Mouse (Mus musculus) MEL (cell line): ENCODE data around the gene Onecut3. TPM values are rescaled to one million over a fixed set of nuclear protein-coding genes. Genes with fewer than 3 reads are reported as not detected.

Experiments
- DNase-seq: peaks from one replicate; pipeline ENCODE4 v3.0.0; 2011; ENCODE audit warnings: low read depth, low spot score
- H3K27ac ChIP-seq: 2 replicates; pipeline ENCODE4 v1.5.1; 2012; ENCODE audit warnings: low read depth, mild to moderate bottlenecking, control low read depth, low read length, moderate library complexity; ENCODE audit not compliant: control insufficient read depth
- H3K27me3 ChIP-seq, 2 experiments: fragments of 150-350 bp in 1 of 2; sonication (generic) in 1 of 2; 2 replicates each; pipeline ENCODE4 v1.6.1; 2012; ENCODE audit warnings: low read length in 2 of 2, mild to moderate bottlenecking in 2 of 2, improper control_type of control experiment in 1 of 2, moderate library complexity in 1 of 2; ENCODE audit not compliant: insufficient read depth in 2 of 2, control insufficient read depth in 1 of 2
- H3K36me3 ChIP-seq, 2 experiments: 2 replicates each; pipeline ENCODE4 v1.6.1; 2012 to 2014; ENCODE audit warnings: low read length in 2 of 2, improper control_type of control experiment in 1 of 2, inconsistent platforms in 1 of 2, mild to moderate bottlenecking in 1 of 2; ENCODE audit not compliant: insufficient read depth in 2 of 2, control insufficient read depth in 1 of 2
- H3K4me1 ChIP-seq, 2 experiments: fragments of 150-350 bp in 1 of 2; sonication (generic) in 1 of 2; 2 replicates each; pipeline ENCODE4 v1.6.1; 2012; ENCODE audit warnings: low read length in 2 of 2, improper control_type of control experiment in 1 of 2, mild to moderate bottlenecking in 1 of 2; ENCODE audit not compliant: insufficient read depth in 2 of 2, control insufficient read depth in 1 of 2
- H3K4me3 ChIP-seq, 2 experiments: fragments of 150-350 bp in 1 of 2; sonication (generic) in 1 of 2; 2 replicates each; pipeline ENCODE4 v1.5.1; 2012; ENCODE audit warnings: low read depth in 2 of 2, low read length in 2 of 2, mild to moderate bottlenecking in 2 of 2, moderate library complexity in 2 of 2, control low read depth in 1 of 2, improper control_type of control experiment in 1 of 2; ENCODE audit not compliant: control insufficient read depth in 1 of 2, insufficient read depth in 1 of 2
- H3K79me2 ChIP-seq: 2 replicates; pipeline ENCODE4 v1.6.1; 2012; ENCODE audit warnings: mild to moderate bottlenecking, low read length, moderate library complexity; ENCODE audit not compliant: control insufficient read depth, poor library complexity, insufficient read depth
- H3K9ac ChIP-seq: 2 replicates; pipeline ENCODE4 v1.6.1; 2012; ENCODE audit warnings: low read depth, mild to moderate bottlenecking, control low read depth, low read length, moderate library complexity; ENCODE audit not compliant: control insufficient read depth, poor library complexity, severe bottlenecking
- H3K9me3 ChIP-seq: fragments of 150-350 bp; sonication (generic); replicated peaks from 2 replicates; pipeline ENCODE4 v1.6.1; 2012; ENCODE audit warnings: mild to moderate bottlenecking, low read length, improper control_type of control experiment, moderate library complexity; ENCODE audit not compliant: insufficient read depth
- CHD1 ChIP-seq: IDR thresholded peaks from 2 replicates; pipeline ENCODE4 v1.6.1; 2012; ENCODE audit warnings: low read depth, mild to moderate bottlenecking, inconsistent platforms, low read length, improper control_type of control experiment
- CHD2 ChIP-seq: IDR thresholded peaks from 2 replicates; pipeline ENCODE4 v1.6.1; 2011; ENCODE audit warnings: low read length, improper control_type of control experiment
- CTCF ChIP-seq, 3 experiments: IDR thresholded peaks in 2 of 3; conservative IDR thresholded peaks in 1 of 3; 2 replicates each; pipeline ENCODE4 v1.5.1; 2011 to 2012; ENCODE audit warnings: low read length in 3 of 3, low read depth in 2 of 3, mild to moderate bottlenecking in 2 of 3, improper control_type of control experiment in 1 of 3, inconsistent platforms in 1 of 3, mixed read lengths in 1 of 3, moderate library complexity in 1 of 3; ENCODE audit not compliant: control insufficient read depth in 1 of 3, insufficient read depth in 1 of 3, poor library complexity in 1 of 3, severe bottlenecking in 1 of 3
- E2F4 ChIP-seq: IDR thresholded peaks from 2 replicates; pipeline ENCODE4 v1.6.1; 2011; ENCODE audit warnings: low read depth, low read length, improper control_type of control experiment, borderline replicate concordance
- ELF1 ChIP-seq: IDR thresholded peaks from 2 replicates; pipeline ENCODE4 v1.6.1; 2014; ENCODE audit warnings: low read depth, mild to moderate bottlenecking, inconsistent platforms, low read length, improper control_type of control experiment, moderate library complexity
- EP300 ChIP-seq, 2 experiments: IDR thresholded peaks; 2 replicates each; pipeline ENCODE4 v1.6.1; 2011; ENCODE audit warnings: improper control_type of control experiment in 2 of 2, low read length in 2 of 2, low read depth in 1 of 2, mild to moderate bottlenecking in 1 of 2
- GABPA ChIP-seq: IDR thresholded peaks from 2 replicates; pipeline ENCODE4 v1.6.1; 2012; ENCODE audit warnings: low read depth, mild to moderate bottlenecking, inconsistent platforms, low read length, improper control_type of control experiment, moderate library complexity
- GATA1 ChIP-seq: IDR thresholded peaks from 2 replicates; pipeline ENCODE4 v1.6.1; 2011; ENCODE audit warnings: low read depth, low read length, improper control_type of control experiment
- HCFC1 ChIP-seq: IDR thresholded peaks from 2 replicates; pipeline ENCODE4 v1.6.1; 2012; ENCODE audit warnings: low read depth, mild to moderate bottlenecking, inconsistent platforms, low read length, improper control_type of control experiment, moderate library complexity
- JUND ChIP-seq: IDR thresholded peaks from 2 replicates; pipeline ENCODE4 v1.6.1; 2011; ENCODE audit warnings: low read depth, mild to moderate bottlenecking, improper control_type of control experiment, low read length
- MAFK ChIP-seq: IDR thresholded peaks from 2 replicates; pipeline ENCODE4 v1.6.1; 2011; ENCODE audit warnings: low read depth, mild to moderate bottlenecking, low read length, improper control_type of control experiment, borderline replicate concordance
- MAX ChIP-seq: IDR thresholded peaks from 2 replicates; pipeline ENCODE4 v1.6.1; 2011; ENCODE audit warnings: low read length, improper control_type of control experiment
- MAZ ChIP-seq: IDR thresholded peaks from 2 replicates; pipeline ENCODE4 v1.6.1; 2012; ENCODE audit warnings: low read depth, mild to moderate bottlenecking, inconsistent platforms, low read length, improper control_type of control experiment
- MXI1 ChIP-seq: IDR thresholded peaks from 2 replicates; pipeline ENCODE4 v1.6.1; 2011; ENCODE audit warnings: mild to moderate bottlenecking, low read depth, low read length, improper control_type of control experiment
- NELFE ChIP-seq: IDR thresholded peaks from 2 replicates; pipeline ENCODE4 v1.6.1; 2011; ENCODE audit warnings: low read depth, low read length, improper control_type of control experiment
- POLR2A ChIP-seq, 2 experiments: IDR thresholded peaks; 2 replicates each; pipeline ENCODE4 v1.6.1; 2011 to 2012; ENCODE audit warnings: low read length in 2 of 2, mild to moderate bottlenecking in 2 of 2, control low read depth in 1 of 2, improper control_type of control experiment in 1 of 2, low read depth in 1 of 2, moderate library complexity in 1 of 2; ENCODE audit not compliant: control insufficient read depth in 1 of 2, insufficient read depth in 1 of 2, poor library complexity in 1 of 2
- RAD21 ChIP-seq: IDR thresholded peaks from 2 replicates; pipeline ENCODE4 v1.6.1; 2011; ENCODE audit warnings: mild to moderate bottlenecking, low read depth, low read length, improper control_type of control experiment
- RCOR1 ChIP-seq: IDR thresholded peaks from 2 replicates; pipeline ENCODE4 v1.6.1; 2012; ENCODE audit warnings: low read depth, mild to moderate bottlenecking, inconsistent platforms, low read length, improper control_type of control experiment
- SIN3A ChIP-seq: IDR thresholded peaks from 2 replicates; pipeline ENCODE4 v1.6.1; 2012; ENCODE audit warnings: low read length, improper control_type of control experiment, inconsistent platforms
- SMC3 ChIP-seq: IDR thresholded peaks from 2 replicates; pipeline ENCODE4 v1.6.1; 2011; ENCODE audit warnings: low read depth, low read length, improper control_type of control experiment
- TAL1 ChIP-seq: IDR thresholded peaks from 2 replicates; pipeline ENCODE4 v1.6.1; 2012; ENCODE audit warnings: mild to moderate bottlenecking, inconsistent platforms, low read length, moderate library complexity, mixed read lengths
- TBP ChIP-seq: IDR thresholded peaks from 2 replicates; pipeline ENCODE4 v1.8.0; 2011; ENCODE audit warnings: low read depth, low read length, improper control_type of control experiment
- TCF12 ChIP-seq: IDR thresholded peaks from 2 replicates; pipeline ENCODE4 v1.6.1; 2014; ENCODE audit warnings: low read depth, mild to moderate bottlenecking, inconsistent platforms, low read length, improper control_type of control experiment, moderate library complexity
- USF1 ChIP-seq: IDR thresholded peaks from 2 replicates; pipeline ENCODE4 v1.6.1; 2014; ENCODE audit warnings: low read depth, mild to moderate bottlenecking, inconsistent platforms, low read length, improper control_type of control experiment, moderate library complexity
- USF2 ChIP-seq, 2 experiments: IDR thresholded peaks; 2 replicates each; pipeline ENCODE4 v1.6.1; 2011 to 2012; ENCODE audit warnings: improper control_type of control experiment in 2 of 2, low read length in 2 of 2, borderline replicate concordance in 1 of 2, inconsistent platforms in 1 of 2, low read depth in 1 of 2, mild to moderate bottlenecking in 1 of 2; ENCODE audit not compliant: insufficient read depth in 1 of 2
- ZC3H11A ChIP-seq: IDR thresholded peaks from 2 replicates; pipeline ENCODE4 v1.6.1; 2012; ENCODE audit warnings: low read depth, mild to moderate bottlenecking, inconsistent platforms, low read length, improper control_type of control experiment
- ZKSCAN1 ChIP-seq: IDR thresholded peaks from 2 replicates; pipeline ENCODE4 v1.6.1; 2012; ENCODE audit warnings: low read depth, mild to moderate bottlenecking, inconsistent platforms, low read length, improper control_type of control experiment, moderate library complexity
- ZMIZ1 ChIP-seq: IDR thresholded peaks from 2 replicates; pipeline ENCODE4 v1.6.1; 2012; ENCODE audit warnings: low read depth, mild to moderate bottlenecking, inconsistent platforms, low read length, improper control_type of control experiment, moderate library complexity
- ZNF384 ChIP-seq: IDR thresholded peaks from 2 replicates; pipeline ENCODE4 v1.6.1; 2012; ENCODE audit warnings: low read depth, mild to moderate bottlenecking, inconsistent platforms, low read length, improper control_type of control experiment
- polyA plus RNA-seq, 2 experiments: library from polyadenylated mRNA; stranded (reverse) in 1 of 2; unstranded in 1 of 2; fragments of >175 nt in 1 of 2; fragments of >200 nt in 1 of 2; gene quantifications; 2 replicates each; pipeline versions ENCODE4 v1.2.1 to v1.2.4; 2012; ENCODE audit warnings: low replicate concordance in 2 of 2, low read depth in 1 of 2; ENCODE audit not compliant: insufficient read length in 2 of 2, insufficient read depth in 1 of 2, missing spikeins in 1 of 2
- total RNA-seq: library from RNA; depleted of rRNA; stranded (reverse); fragments of 300-350 nt; gene quantifications from 2 replicates; pipeline ENCODE4 v1.2.3, GENCODE M21; 2012

Gene Onecut3
- total and polyA plus RNA-seq, 3 experiments = not detected

GRCm38 (mm10) chr10:80504724-80505123 lies 10.1 kb downstream of the Onecut3 start:
- no peak for TF ChIP-seq JUND
- TF ChIP-seq MXI1 = no peak
- TF ChIP-seq ZMIZ1 = no peak
- no peak for TF ChIP-seq GABPA
- no peak for TF ChIP-seq CHD1
- TF ChIP-seq EP300 (IDR thresholded peaks at IDR 0.05; ENCODE audit: low read depth in 1 of 2, low read length in 2 of 2) = no peak
- TF ChIP-seq USF2 (IDR thresholded peaks at IDR 0.05; ENCODE audit: borderline replicate concordance in 1 of 2, insufficient read depth in 1 of 2, low read depth in 1 of 2, low read length in 2 of 2) = no peak
- TF ChIP-seq NELFE = no peak
- TF ChIP-seq E2F4 = no peak
- TF ChIP-seq ZC3H11A = no peak
- TF ChIP-seq TAL1 = no peak
- TF ChIP-seq SIN3A = no peak
- TF ChIP-seq HCFC1 = no peak
- TF ChIP-seq MAFK = no peak
- TF ChIP-seq SMC3 = no peak
- no peak for TF ChIP-seq ZNF384
- no peak for TF ChIP-seq TBP
- no peak for TF ChIP-seq GATA1
- Histone ChIP-seq H3K9ac (no peak overlapping the region), H3K27ac (no peak overlapping the region), H3K27me3 (peaks cover 10 to 12% of the 10 kb centered on the region in 2 experiments; a peak in 3 of 4 replicates), H3K9me3 (no peaks in the 10 kb centered on the region), H3K4me1 (0 out of 4 replicates have a peak, but pooled peaks cover 0 to 4% of the 10 kb centered on the region in 2 experiments), H3K79me2 (no peaks in the 10 kb centered on the region; the same call in 1 of the 2 replicates), H3K36me3 (no peaks in the 10 kb centered on the region; a peak in 1 of 4 replicates), H3K4me3 (no peak overlapping the region)
- no peak for DNase-seq

GRCm38 (mm10) chr10:80506222-80506621 lies 11.6 kb downstream of the Onecut3 start:
- Histone ChIP-seq H3K79me2 (no peaks in the 10 kb centered on the region; the same call in 1 of the 2 replicates), H3K27ac (no peak overlapping the region), H3K36me3 (peaks cover 0 to 4% of the 10 kb centered on the region in 2 experiments; a peak in 1 of 4 replicates), H3K9me3 (no peaks in the 10 kb centered on the region), H3K27me3 (peaks cover 6% of the 10 kb centered on the region in 2 experiments; a peak in 3 of 4 replicates), H3K9ac (no peak overlapping the region), H3K4me3 (no peak overlapping the region), H3K4me1 (0 out of 4 replicates have a peak, but pooled peaks cover 0 to 4% of the 10 kb centered on the region in 2 experiments)
- peak; percentile 81 for DNase-seq
- TF ChIP-seq E2F4 (no peak), HCFC1 (no peak), RCOR1 (no peak), ELF1 (no peak), CHD2 (no peak), NELFE (no peak), SMC3 (peak; percentile 81), ZC3H11A (peak; percentile 47), RAD21 (peak; percentile 56), ZKSCAN1 (no peak), USF2 (IDR thresholded peaks at IDR 0.05; ENCODE audit: borderline replicate concordance in 1 of 2, insufficient read depth in 1 of 2, low read depth in 1 of 2, low read length in 2 of 2) (no peak), GATA1 (no peak), TCF12 (no peak), TAL1 (no peak), SIN3A (0 out of 2 replicates have a peak, but pooled peaks have one; percentile 26), POLR2A (IDR thresholded peaks at IDR 0.05; ENCODE audit: control insufficient read depth in 1 of 2, insufficient read depth in 1 of 2, low read depth in 1 of 2, low read length in 2 of 2, poor library complexity in 1 of 2) (no peak), MAX (no peak), ZNF384 (peak; percentile 29; the same call in 1 of the 2 replicates), USF1 (no peak), ZMIZ1 (no peak), CTCF (IDR thresholded peaks at IDR 0.05 in 2 of 3, conservative IDR thresholded peaks at IDR 0.05 in 1 of 3; ENCODE audit: control insufficient read depth in 1 of 3, insufficient read depth in 1 of 3, low read depth in 2 of 3, low read length in 3 of 3, poor library complexity in 1 of 3, severe bottlenecking in 1 of 3) (peak; percentile 53 to 88 (median 73)), JUND (peak; percentile 95; the same call in 1 of the 2 replicates), MAZ (0 out of 2 replicates have a peak, but pooled peaks have one; percentile 38), CHD1 (no peak)
